Mouse (Mus musculus): ENCODE data around the gene Hoxa9. TPM values are rescaled to one million over a fixed set of nuclear protein-coding genes. Genes with fewer than 3 reads are reported as not detected.

Gene Hoxa9
- polyA plus RNA-seq, 1 experiment from 2014 or later, result 67.8 TPM

GRCm38 (mm10) chr6:52206882-52207683 is 23.8 kb downstream of the Hoxa9 start:
- peak overlapping the region; percentile 65; the same call in 1 of the 2 replicates for H3K4me3 ChIP-seq (ENCODE audit: low read length)
- H3K27me3 ChIP-seq (ENCODE audit: control insufficient read depth, insufficient read depth, low read length), result no peaks in the 10 kb centered on the region; the same call in 1 of the 2 replicates
- H3K9ac ChIP-seq (ENCODE audit: low read depth, low read length), result peak overlapping the region; percentile 91
- H3K27ac ChIP-seq (ENCODE audit: low read depth, low read length), result peak overlapping the region; percentile 76
- H3K36me3 ChIP-seq (ENCODE audit: control insufficient read depth, insufficient read depth, low read length), result peaks cover 42% of the 10 kb centered on the region
- H3K4me2 ChIP-seq (replicated peaks; ENCODE audit: low read depth, low read length), result peak overlapping the region; percentile 97
- peaks cover 60% of the 10 kb centered on the region for H3K4me1 ChIP-seq (ENCODE audit: control insufficient read depth, insufficient read depth, low read length)
- no peaks in the 10 kb centered on the region for H3K9me3 ChIP-seq (ENCODE audit: control insufficient read depth, low read length)
- WGBS, result 12% methylated on average over 4 of the region's 4 CpGs
- no peak for ATAC-seq (ENCODE audit: low FRiP score, low TSS enrichment)

GRCm38 (mm10) chr6:52205638-52206621 is 25.0 kb downstream of the Hoxa9 start:
- H3K4me3 ChIP-seq (ENCODE audit: low read length), result peak overlapping the region; percentile 65
- ATAC-seq (ENCODE audit: low FRiP score, low TSS enrichment), result no peak

GRCm38 (mm10) chr6:52205221-52205620 is 25.7 kb downstream of the Hoxa9 start:
- 6% methylated on average over 14 of the region's 14 CpGs for WGBS
- Histone ChIP-seq H3K4me1 (ENCODE audit: control insufficient read depth, insufficient read depth, low read length) (peaks cover 78% of the 10 kb centered on the region), H3K27ac (ENCODE audit: low read depth, low read length) (peak overlapping the region; percentile 76), H3K9ac (ENCODE audit: low read depth, low read length) (peak overlapping the region; percentile 91), H3K36me3 (ENCODE audit: control insufficient read depth, insufficient read depth, low read length) (peaks cover 55% of the 10 kb centered on the region), H3K4me3 (ENCODE audit: low read length) (peak overlapping the region; percentile 65), H3K9me3 (ENCODE audit: control insufficient read depth, low read length) (no peaks in the 10 kb centered on the region), H3K4me2 (replicated peaks; ENCODE audit: low read depth, low read length) (peak overlapping the region; percentile 97), H3K27me3 (ENCODE audit: control insufficient read depth, insufficient read depth, low read length) (no peaks in the 10 kb centered on the region; the same call in 1 of the 2 replicates)
- no peak for ATAC-seq (ENCODE audit: low FRiP score, low TSS enrichment)

More at GRCm38 (mm10) chr6:52205638-52206621, 25.0 kb downstream of the Hoxa9 start:
- H3K4me2 ChIP-seq (replicated peaks; ENCODE audit: low read depth, low read length), result peak overlapping the region; percentile 97
- peaks cover 51% of the 10 kb centered on the region for H3K36me3 ChIP-seq (ENCODE audit: control insufficient read depth, insufficient read depth, low read length)
- peak overlapping the region; percentile 76 for H3K27ac ChIP-seq (ENCODE audit: low read depth, low read length)
- no peaks in the 10 kb centered on the region for H3K9me3 ChIP-seq (ENCODE audit: control insufficient read depth, low read length)
- peak overlapping the region; percentile 91 for H3K9ac ChIP-seq (ENCODE audit: low read depth, low read length)
- H3K27me3 ChIP-seq (ENCODE audit: control insufficient read depth, insufficient read depth, low read length), result no peaks in the 10 kb centered on the region; the same call in 1 of the 2 replicates
- peaks cover 71% of the 10 kb centered on the region for H3K4me1 ChIP-seq (ENCODE audit: control insufficient read depth, insufficient read depth, low read length)
- WGBS, result 6% methylated on average over 55 of the region's 55 CpGs

GRCm38 (mm10) chr6:52204050-52204752 is 26.7 kb downstream of the Hoxa9 start, which contains the start of gene Hoxa5:
Hoxa5 (minus strand) TSS chr6:52204587.
- Histone ChIP-seq H3K27me3 (ENCODE audit: control insufficient read depth, insufficient read depth, low read length) (no peaks in the 10 kb centered on the region; the same call in 1 of the 2 replicates), H3K9me3 (ENCODE audit: control insufficient read depth, low read length) (no peaks in the 10 kb centered on the region), H3K4me3 (ENCODE audit: low read length) (peak within 1 kb of the TSS; percentile 65), H3K27ac (ENCODE audit: low read depth, low read length) (peak within 1 kb of the TSS; percentile 88), H3K36me3 (ENCODE audit: control insufficient read depth, insufficient read depth, low read length) (peaks cover 55% of the 10 kb centered on the region), H3K4me2 (replicated peaks; ENCODE audit: low read depth, low read length) (peak within 1 kb of the TSS; percentile 97), H3K9ac (ENCODE audit: low read depth, low read length) (peak within 1 kb of the TSS; percentile 91), H3K4me1 (ENCODE audit: control insufficient read depth, insufficient read depth, low read length) (peaks cover 76% of the 10 kb centered on the region)
- WGBS, result under 1% methylated on average over 65 of the region's 65 CpGs
- ATAC-seq (ENCODE audit: low FRiP score, low TSS enrichment), result peak; percentile 70

GRCm38 (mm10) chr6:52203371-52204049 is 27.4 kb downstream of the Hoxa9 start:
- Histone ChIP-seq H3K27ac (ENCODE audit: low read depth, low read length) (peak overlapping the region; percentile 88), H3K4me2 (replicated peaks; ENCODE audit: low read depth, low read length) (peak overlapping the region; percentile 97), H3K9me3 (ENCODE audit: control insufficient read depth, low read length) (no peaks in the 10 kb centered on the region), H3K4me1 (ENCODE audit: control insufficient read depth, insufficient read depth, low read length) (peaks cover 75% of the 10 kb centered on the region), H3K36me3 (ENCODE audit: control insufficient read depth, insufficient read depth, low read length) (peaks cover 55% of the 10 kb centered on the region), H3K4me3 (ENCODE audit: low read length) (peak overlapping the region; percentile 65), H3K9ac (ENCODE audit: low read depth, low read length) (peak overlapping the region; percentile 91), H3K27me3 (ENCODE audit: control insufficient read depth, insufficient read depth, low read length) (no peaks in the 10 kb centered on the region; the same call in 1 of the 2 replicates)
- under 1% methylated on average over 45 of the region's 46 CpGs for WGBS
- ATAC-seq (ENCODE audit: low FRiP score, low TSS enrichment), result no peak

GRCm38 (mm10) chr6:52203121-52203370 is 27.8 kb downstream of the Hoxa9 start:
- Histone ChIP-seq H3K9me3 (ENCODE audit: control insufficient read depth, low read length) (no peaks in the 10 kb centered on the region), H3K4me3 (ENCODE audit: low read length) (peak overlapping the region; percentile 65), H3K4me2 (replicated peaks; ENCODE audit: low read depth, low read length) (peak overlapping the region; percentile 97), H3K27me3 (ENCODE audit: control insufficient read depth, insufficient read depth, low read length) (no peaks in the 10 kb centered on the region; the same call in 1 of the 2 replicates), H3K9ac (ENCODE audit: low read depth, low read length) (peak overlapping the region; percentile 91), H3K27ac (ENCODE audit: low read depth, low read length) (peak overlapping the region; percentile 88), H3K36me3 (ENCODE audit: control insufficient read depth, insufficient read depth, low read length) (peaks cover 55% of the 10 kb centered on the region), H3K4me1 (ENCODE audit: control insufficient read depth, insufficient read depth, low read length) (peaks cover 79% of the 10 kb centered on the region)
- ATAC-seq (ENCODE audit: low FRiP score, low TSS enrichment), result no peak
- 2% methylated on average over 10 of the region's 10 CpGs for WGBS

- peak overlapping the region; percentile 65 for H3K4me3 ChIP-seq (ENCODE audit: low read length)
- WGBS, result 11% methylated on average over 22 of the region's 22 CpGs
- peak overlapping the region; percentile 88 for H3K27ac ChIP-seq (ENCODE audit: low read depth, low read length)
- peak overlapping the region; percentile 97 for H3K4me2 ChIP-seq (replicated peaks; ENCODE audit: low read depth, low read length)
- H3K9me3 ChIP-seq (ENCODE audit: control insufficient read depth, low read length), result no peaks in the 10 kb centered on the region
- peak overlapping the region; percentile 91 for H3K9ac ChIP-seq (ENCODE audit: low read depth, low read length)
- no peak for ATAC-seq (ENCODE audit: low FRiP score, low TSS enrichment)
- no peaks in the 10 kb centered on the region; the same call in 1 of the 2 replicates for H3K27me3 ChIP-seq (ENCODE audit: control insufficient read depth, insufficient read depth, low read length)
- H3K36me3 ChIP-seq (ENCODE audit: control insufficient read depth, insufficient read depth, low read length), result peaks cover 55% of the 10 kb centered on the region
- H3K4me1 ChIP-seq (ENCODE audit: control insufficient read depth, insufficient read depth, low read length), result peaks cover 78% of the 10 kb centered on the region
Measured at GRCm38 (mm10) chr6:52202362-52203120, 28.3 kb downstream of the Hoxa9 start.

Data from kidney, embryonic 14.5 days (tissue).